In the genomic region with DNA sequence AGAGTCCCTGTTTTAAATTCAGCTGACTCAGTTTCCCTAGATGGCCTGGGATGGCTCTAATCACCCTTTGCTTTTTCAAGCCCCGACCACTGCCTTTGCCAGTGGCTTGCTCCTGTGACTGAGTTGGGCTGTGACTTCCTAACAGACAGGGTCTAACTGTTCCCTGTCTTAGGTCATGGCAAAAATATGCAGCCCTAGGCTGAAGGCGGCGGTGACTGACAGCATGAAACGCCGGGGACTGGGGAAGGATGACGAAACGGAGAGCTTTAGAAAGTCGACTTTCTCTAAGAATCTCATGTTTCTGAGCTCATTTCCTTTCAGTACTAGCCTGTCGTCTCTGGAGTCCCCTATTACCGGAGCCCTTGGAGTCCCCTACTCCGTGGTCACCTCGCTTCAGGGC, we compare ENCODE assay signal across 8 mouse cellular contexts. TPM values are rescaled to one million over a fixed set of nuclear protein-coding genes. Genes with fewer than 3 reads are reported as not detected.
DNase-seq lines count a peak whose midpoint lies in the region; ATAC-seq and TF ChIP-seq lines count a peak whose summit lies in the region.

No protein-coding gene starts in this region.

- no peak overlapping the region for H3K4me3 ChIP-seq in forebrain, embryonic 10.5 days
- no peak overlapping the region for H3K4me3 ChIP-seq in forebrain, postnatal 0 days (ENCODE audit: low read depth, low read length)
- no peak overlapping the region for H3K4me3 ChIP-seq in left cerebral cortex, adult 2 months

- DNase-seq in forebrain, embryonic 10.5 days (ENCODE audit: extremely low spot score, low spot score), result peak; percentile 32
- DNase-seq in forebrain, postnatal 0 days, result no peak
- peak; percentile 69 for DNase-seq in Muller cell, postnatal 12 days (ENCODE audit: inconsistent ontology term)
- peak; percentile 58 for DNase-seq in forelimb bud, embryonic 11.5 days (ENCODE audit: low read depth, low spot score)
- peak; percentile 20 to 24 for DNase-seq in kidney, postnatal 36 days
- no peak for DNase-seq in left cerebral cortex, adult 2 months (ENCODE audit: extremely low spot score in 1 of 2, low spot score in 2 of 2)
- DNase-seq in left cerebral cortex, postnatal 4 days, result no peak
- no peak for DNase-seq in right cerebral cortex, postnatal 4 days

- no peak overlapping the region for H3K9ac ChIP-seq in forebrain, postnatal 0 days

- ATAC-seq in forebrain, postnatal 0 days, result no peak

- no peaks in the 10 kb centered on the region for H3K36me3 ChIP-seq in forebrain, embryonic 10.5 days (replicated peaks)
- no peaks in the 10 kb centered on the region for H3K36me3 ChIP-seq in forebrain, postnatal 0 days (ENCODE audit: insufficient read depth)

- intact Hi-C loops in left cerebral cortex, adult 2 months (cut with DNase I), result no loop called here
- intact Hi-C loops in left cerebral cortex, postnatal 4 days (cut with DNase I), result no loop called here

- no peak for TF ChIP-seq CTCF in forebrain, postnatal 0 days (IDR thresholded peaks at IDR 0.05; ENCODE audit: low read depth)
- TF ChIP-seq CTCF in left cerebral cortex, adult 2 months (IDR thresholded peaks at IDR 0.05), result no peak

- no peak overlapping the region for H3K4me2 ChIP-seq in forebrain, postnatal 0 days (ENCODE audit: low read depth)

- H3K27ac ChIP-seq in forebrain, embryonic 10.5 days, result peak overlapping the region; percentile 76
- H3K27ac ChIP-seq in forebrain, postnatal 0 days (ENCODE audit: low read depth, low read length), result no peak overlapping the region
- no peak overlapping the region for H3K27ac ChIP-seq in left cerebral cortex, adult 2 months

- peaks cover 45% of the 10 kb centered on the region for H3K4me1 ChIP-seq in forebrain, embryonic 10.5 days
- peaks cover 12% of the 10 kb centered on the region; the same call in 1 of the 2 replicates for H3K4me1 ChIP-seq in forebrain, postnatal 0 days (ENCODE audit: insufficient read depth)

- no peaks in the 10 kb centered on the region for H3K27me3 ChIP-seq in forebrain, embryonic 10.5 days (ENCODE audit: poor library complexity, severe bottlenecking)
- no peaks in the 10 kb centered on the region for H3K27me3 ChIP-seq in forebrain, postnatal 0 days (ENCODE audit: insufficient read depth, low read length)

- 71% methylated on average over 12 of the region's 12 CpGs for WGBS in forebrain, embryonic 10.5 days
- 45% methylated on average over 12 of the region's 12 CpGs for whole genome bisulfite sequencing in forebrain, postnatal 0 days

- H3K9me3 ChIP-seq in forebrain, embryonic 10.5 days, result no peaks in the 10 kb centered on the region
- no peaks in the 10 kb centered on the region for H3K9me3 ChIP-seq in forebrain, postnatal 0 days (ENCODE audit: low read length)

RNA-seq across cellular contexts. Expression of gene Rasl11b, which starts 22.9 kb away (rescaled TPM):
- 27.5 and 29.2 TPM in 2 replicates for polyA plus RNA-seq in forebrain, embryonic 10.5 days (2016; fragmentation: Nextera tagmentation; extraction: Ambion mirVana)
- total RNA-seq in forebrain, postnatal 0 days (2014; rRNA removed), result 7.7 and 8.4 TPM in 2 replicates
- polyA plus RNA-seq in forebrain, postnatal 0 days (2015; fragmentation: Nextera tagmentation; extraction: Ambion mirVana), result 37.3 and 43.5 TPM in 2 replicates
- 100 to 1,000 TPM in 1 of 2 experiments, 10 to 100 TPM in 1; 72.5 to 103 TPM for total RNA-seq in left cerebral cortex, adult 2 months (2021)
- total RNA-seq in left cerebral cortex, postnatal 4 days (2021), result 10 to 100 TPM; 42.7 to 50.6 TPM

Comparison
In these comparisons a context has a peak if more than half of its experiments do, and no peak if none do; other contexts are left out.
1. DNase-seq: peak in forebrain, embryonic 10.5 days (single experiment), Muller cell, postnatal 12 days (single experiment), forelimb bud, embryonic 11.5 days (single experiment) and kidney, postnatal 36 days (2 of 2); none in forebrain, postnatal 0 days (single experiment), left cerebral cortex, adult 2 months (0 of 2), left cerebral cortex, postnatal 4 days (single experiment) and right cerebral cortex, postnatal 4 days (single experiment).